Mouse (Mus musculus) heart, adult 11 months (tissue): ENCODE measurements at regions not wholly inside any gene's neighbourhood (a gene's known extent, or its start where the extent isn't known, plus 50 kb on each side); places are given as distances from the start of the nearest gene placed in this dataset.

ENCODE experiments used
- DNase-seq: peaks from one replicate; pipeline ENCODE4 v3.0.0; 2022

DNA sequence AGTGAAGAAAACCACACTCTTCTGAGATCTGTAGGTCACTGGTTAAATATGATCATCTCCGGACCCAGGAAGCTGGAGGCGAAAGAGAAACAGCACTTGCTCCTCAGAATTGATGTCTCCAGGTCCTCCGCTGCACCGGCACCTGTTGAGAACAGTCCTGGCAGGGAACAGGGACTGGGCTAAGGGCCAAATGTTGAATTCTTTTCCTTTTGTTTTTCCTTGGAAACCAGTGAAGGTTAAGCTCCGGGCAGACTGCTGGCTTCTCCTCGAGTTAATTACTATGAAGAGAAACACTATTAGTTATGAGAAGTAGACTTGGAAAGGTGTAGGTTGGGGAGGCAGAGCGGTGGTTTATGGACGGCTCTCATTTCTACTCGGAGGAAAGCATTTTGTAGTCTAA lies 242.7 kb downstream of the Rngtt start:
- DNase-seq: peak; percentile 53

DNA sequence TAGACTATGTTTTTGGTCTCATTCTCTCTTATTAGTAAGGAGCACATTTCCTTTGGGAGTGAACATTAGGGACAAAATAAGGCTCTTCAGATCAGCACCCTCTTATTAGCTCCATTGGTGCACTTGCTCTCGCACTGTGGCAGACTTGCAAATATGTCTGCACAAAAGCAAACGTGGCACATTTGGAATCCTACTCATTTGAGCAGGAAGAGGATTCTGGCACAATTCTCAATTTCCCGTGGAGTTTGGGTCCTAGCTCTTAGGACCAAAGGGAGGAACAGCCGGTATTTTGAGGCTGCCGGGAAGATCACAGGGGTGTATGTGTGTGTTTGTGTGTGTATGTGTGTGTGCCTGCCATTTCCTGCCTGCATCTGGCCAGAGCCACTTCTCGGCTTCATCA lies 244.5 kb downstream of the Rngtt start:
- DNase-seq: peak; percentile 27

DNA sequence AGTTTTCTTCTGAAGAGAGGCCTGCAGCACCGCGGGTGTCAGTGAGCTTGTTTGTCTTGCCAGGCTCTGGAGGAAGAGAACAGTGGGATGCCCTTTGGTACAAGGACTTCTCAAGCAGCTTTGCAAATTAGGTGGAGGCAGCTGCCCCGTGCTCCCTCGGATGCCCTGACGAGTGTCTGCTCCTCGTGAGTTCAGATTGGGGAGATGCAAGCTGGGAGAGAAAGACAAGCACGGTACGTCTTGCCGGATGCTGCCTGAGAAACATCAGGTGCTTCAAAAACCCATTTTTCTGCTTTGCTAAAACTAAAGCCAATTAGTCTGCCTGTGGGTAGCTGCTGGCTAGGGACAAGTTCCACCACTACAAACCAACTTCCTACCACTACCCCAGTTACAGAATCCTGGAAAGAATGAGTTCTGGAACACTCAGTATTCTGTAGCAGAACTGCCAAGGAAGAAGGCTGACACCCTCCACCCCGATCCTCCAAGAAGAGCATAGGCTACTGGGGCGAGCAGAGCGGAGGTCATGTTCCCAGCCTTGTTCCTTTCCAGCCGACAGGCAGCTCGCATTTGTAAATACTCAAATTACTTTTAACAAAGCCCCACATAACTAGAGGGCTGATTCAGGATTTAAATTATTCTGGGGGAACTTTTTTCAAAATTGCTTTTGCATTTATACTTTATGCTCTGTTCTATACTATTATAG lies 245.3 kb downstream of the Rngtt start:
- DNase-seq: peak; percentile 83

DNA sequence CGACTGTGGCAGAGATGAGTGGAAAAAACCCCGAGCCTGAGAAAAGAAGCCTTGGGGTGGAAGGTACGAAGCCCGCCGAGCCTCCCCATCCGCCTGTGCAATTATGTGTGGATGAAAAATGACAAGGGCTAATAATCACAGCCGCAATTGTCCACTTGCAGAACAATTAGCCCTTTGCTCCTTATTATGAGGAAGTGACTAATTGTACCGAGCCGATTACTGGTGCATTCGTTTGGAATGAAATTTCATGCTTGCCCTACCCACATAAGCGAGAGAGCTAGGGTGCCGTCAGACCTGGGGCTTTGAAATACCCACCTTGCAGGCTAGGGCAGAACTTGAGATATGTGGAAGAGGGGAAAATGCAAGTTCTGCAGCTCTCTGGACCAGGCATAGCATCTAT lies 245.9 kb downstream of the Rngtt start:
- peak; percentile 40 for DNase-seq

DNA sequence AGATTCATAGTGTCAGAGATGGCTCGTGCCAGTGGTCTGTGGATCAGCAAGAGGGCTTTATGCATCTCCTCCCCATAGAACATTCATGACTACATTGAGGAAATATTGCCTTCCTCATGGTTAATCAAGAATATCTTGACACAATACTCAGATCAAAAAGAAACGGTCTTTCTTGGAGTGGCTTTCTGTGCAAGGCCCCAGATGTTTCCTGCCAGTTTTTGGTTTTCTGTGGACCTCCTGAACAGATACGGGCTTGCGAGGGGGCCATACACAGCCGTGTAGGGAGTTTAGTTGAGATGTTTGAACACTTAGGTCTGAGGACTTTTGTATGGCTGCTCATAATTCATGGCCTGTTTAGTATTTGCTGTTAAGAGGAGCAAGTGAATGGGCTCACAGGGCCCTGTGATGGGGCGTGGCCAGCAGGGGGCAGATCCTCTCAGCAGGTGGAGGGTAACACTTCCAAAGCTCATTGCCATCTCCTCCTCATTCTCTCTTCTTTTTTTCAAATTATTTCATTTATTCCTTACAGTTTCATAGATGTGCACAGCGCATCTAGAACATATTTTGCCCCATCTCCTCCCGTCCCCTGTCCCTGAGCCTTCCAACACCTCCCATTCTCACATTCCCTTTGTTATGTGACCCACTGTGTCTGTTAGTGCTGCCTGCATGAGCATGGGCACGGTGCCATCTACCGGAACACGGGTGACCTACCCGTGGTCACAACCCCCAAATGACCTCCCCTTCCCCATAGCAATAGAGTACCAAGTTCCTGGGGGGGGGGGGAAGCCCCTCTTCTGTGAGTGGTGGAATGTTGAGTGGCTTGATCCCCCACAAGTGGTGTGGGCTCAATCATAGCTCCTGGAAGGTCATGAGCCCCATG lies 246.8 kb downstream of the Rngtt start:
- DNase-seq: peak; percentile 72

DNA sequence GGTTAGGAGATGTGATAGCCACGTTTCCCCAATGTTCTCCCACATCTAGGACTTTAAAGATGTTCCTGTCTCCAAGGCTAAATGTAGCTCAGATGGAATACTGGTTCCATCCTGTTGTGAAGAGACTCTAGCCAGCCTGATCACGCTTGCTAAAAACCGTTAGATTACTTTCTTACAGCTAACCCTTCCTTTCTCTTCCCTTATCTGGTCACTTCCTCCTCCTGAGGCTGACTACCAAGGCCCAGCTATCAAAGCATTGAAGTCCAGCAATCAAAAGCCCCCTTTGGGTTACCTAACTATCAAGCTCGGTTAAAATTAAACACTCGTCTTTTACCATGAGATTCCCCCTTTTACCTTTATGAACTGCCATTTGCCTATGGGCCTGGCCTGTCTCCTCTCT lies 260.2 kb downstream of the Rngtt start:
- peak; percentile 70 for DNase-seq

DNA sequence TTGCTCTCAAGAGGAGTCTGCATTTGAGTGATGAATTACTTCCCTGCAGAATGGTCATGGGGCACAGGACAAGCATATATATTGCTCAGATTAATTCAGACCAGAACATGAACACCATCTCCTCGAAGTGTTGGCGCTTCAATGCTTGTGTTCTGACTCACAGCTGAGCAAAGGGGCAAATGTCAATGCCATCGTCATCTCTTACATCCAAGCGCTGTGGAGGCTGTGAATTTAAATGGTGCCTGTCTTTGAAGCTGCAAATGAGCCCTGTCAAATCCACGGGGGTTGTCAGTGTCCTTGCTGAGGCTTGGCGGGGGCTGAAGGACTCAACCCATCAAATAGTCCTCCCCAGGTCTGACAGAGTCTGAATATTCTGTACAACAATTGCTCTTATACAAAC lies 261.2 kb downstream of the Rngtt start:
- DNase-seq: peak; percentile 76

DNA sequence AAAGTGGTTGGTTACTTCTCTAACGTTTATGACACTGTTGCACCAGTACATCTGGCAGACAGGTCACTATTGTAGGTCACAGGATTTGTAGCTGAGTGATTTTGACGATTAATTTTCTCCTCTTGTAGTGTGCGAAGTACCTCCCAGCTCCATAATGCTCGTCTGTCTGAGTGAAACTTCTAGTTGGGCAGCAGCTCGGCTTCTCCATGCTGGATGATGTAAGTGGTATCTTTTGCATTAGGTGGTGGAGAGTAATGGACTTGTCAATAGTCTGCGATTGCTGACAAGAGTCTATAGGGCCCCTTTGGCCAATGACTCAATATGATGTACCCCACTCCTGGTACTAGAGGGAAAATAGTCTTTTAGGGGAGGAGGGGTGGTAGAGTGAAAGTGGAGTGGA lies 267.5 kb downstream of the Rngtt start:
- DNase-seq: peak; percentile 69

DNA sequence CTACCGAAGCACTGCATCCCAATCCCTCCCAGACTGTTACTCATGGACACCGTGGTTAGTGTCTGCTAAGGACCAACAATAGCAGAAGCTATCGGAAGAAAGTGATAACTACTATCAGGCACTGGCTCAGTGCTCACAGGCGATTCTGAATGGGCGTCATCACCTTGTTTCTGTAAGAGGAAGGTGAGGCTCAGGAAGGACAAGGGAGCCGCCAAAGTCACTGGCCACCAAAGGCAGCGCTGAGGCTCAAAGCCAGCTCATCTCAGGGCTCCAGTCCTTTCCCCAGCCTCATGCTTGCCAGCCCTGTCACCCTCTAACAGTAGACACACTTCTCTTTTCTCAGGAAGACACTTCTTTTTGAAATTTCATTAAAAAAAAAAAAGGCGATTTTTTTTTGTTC lies 270.4 kb downstream of the Rngtt start:
- DNase-seq: peak; percentile 65

DNA sequence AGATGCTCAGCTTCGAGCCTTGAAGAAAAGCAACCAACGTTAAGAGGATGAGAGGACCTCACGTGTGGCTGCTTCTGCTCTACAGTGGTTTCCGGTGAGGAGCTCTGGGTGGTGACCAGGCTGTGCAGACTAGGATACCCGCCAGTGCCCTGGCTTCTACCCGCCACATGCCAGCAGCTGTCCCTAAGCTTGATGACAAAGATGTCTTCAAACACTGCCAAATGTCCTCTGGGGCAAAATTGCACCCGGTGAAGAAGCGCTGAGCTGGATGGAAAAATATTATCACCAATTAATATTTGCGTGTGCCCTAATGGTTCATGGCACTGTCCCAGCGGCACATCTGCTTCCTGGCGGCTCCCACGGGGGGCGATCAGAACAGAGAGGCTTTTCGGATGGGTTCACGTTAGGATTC lies 271.1 kb downstream of the Rngtt start:
- DNase-seq: peak; percentile 79

DNA sequence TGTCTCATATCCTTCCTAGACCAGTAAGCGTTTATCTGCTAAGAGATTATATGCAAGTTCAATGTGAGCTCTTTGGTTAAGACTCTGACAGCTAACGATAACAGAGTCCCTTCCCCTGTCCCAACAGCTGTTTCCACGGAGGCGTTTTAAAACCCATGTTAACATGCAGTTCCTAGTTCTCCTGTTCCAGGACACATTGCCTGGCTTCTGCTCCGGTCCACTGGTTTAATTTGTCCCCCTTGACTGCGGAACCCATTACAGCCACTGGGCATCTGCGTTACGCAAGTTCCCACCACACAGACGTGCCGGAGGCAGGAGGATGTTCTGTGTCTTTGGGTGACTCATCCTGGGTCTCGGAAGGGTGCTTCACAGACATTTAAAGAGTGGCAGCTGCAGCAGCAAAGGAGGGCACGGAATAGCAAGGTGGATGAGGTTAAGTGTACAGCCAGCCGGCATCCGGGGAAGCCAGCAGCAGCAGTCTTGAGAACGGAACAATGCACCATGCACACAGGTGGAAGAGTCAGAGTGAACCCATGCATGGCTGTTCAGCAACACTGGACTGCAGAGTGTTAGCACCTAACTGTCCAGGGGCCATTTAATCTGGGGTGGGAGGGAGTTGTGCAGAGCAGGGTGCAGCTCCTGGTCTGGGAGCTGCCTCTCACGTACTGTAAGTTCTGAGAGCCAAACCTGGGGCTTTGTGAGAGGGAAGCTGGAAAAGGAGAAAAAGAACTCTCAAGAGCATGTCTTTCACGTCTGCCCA lies 271.8 kb downstream of the Rngtt start:
- DNase-seq: peak; percentile 86

DNA sequence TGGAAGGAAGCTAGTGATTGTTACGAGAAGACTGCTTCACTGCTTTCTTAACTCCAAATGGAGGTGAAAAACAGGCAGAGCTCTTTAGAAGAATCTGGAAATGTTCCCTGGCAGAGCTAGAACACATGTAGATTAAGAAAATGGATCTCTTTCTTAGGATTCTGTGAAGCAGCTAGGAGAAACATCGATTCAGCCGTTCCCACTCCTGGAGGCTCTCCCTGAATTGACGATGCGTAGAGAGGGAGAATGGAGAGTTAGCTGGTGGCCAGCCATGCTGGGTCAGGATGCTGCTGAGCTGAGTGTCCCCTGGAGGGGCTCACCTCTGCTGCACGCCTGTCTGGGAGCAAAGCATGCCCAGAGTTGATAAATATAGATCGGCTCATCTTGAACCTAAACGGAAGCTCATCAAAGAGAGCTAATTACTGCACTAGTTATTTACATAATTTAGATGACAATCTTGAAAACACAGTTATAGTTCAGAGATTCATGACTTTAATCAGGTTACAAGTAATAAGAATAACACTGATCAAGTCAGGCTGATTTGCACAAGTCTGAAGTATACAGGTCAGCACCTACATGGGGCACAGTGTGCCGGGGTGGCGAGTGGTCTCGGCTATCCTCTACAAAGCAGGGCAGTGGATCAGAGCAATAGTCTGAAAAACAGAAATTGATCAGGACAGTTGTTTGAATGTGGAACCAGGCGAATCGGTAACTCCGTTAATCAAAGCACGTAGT lies 273.0 kb downstream of the Rngtt start:
- DNase-seq: peak; percentile 64

DNA sequence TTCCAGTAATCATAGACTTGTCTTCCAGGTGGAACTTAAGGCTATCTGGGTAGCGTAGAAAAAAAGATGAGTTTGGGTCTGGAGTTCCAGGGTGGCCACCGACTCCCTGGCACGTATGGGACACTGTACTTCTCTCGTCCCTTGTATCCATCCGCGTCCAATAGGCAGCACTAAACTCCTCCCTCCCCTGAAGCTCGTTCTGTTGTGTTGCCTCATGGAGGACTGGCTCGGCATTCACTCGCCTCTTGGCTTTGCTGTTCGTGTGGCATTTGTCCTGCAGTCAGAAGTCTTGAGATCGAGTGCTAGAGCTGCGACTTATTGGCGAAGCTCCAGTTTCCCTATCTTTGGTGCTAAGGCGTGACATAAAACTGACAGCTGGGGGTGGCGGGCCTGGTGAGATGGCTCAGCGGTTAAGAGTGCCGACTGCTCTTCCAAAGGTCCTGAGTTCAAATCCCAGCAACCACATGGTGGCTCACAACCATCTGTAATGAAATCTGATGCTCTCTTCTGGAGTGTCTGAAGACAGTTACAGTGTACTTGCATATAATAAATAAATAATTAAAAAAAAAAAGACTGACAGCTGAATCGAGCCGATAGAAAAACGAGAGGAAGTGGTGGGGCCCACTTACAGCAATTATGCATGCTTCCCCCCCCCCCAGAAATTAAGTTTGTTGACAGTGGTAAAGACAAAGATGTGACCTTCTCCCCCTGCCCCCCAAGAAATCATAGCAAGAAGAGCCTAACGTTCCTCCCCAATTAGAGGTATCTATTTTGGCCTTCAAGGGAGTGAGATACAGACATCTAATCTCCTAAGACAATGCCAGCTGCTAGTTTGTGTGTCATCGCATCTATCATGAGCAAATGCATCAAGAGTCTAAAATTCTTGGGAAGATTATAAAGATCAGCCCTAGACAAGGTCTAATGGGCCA lies 274.1 kb downstream of the Rngtt start:
- peak; percentile 65 for DNase-seq

DNA sequence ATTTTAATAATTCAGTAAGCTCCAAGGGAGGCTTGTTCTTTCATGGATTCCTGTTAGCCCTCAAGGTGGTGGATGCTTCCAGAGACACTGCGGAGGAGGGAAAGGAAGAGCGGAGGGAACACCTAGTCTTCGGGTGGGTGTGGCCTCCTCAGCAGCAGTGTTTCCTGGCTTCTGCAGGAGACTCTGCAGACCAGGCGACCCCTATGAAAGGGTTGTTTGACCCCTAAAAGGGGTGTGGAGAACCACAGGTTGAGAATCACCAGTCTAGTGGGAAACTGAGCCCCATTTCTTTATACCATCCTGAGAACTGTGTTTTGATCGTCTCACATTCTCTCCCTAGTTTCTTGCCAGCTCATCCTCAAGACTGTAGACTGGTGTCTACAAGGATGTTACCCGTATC lies 275.7 kb downstream of the Rngtt start:
- DNase-seq: peak; percentile 76

DNA sequence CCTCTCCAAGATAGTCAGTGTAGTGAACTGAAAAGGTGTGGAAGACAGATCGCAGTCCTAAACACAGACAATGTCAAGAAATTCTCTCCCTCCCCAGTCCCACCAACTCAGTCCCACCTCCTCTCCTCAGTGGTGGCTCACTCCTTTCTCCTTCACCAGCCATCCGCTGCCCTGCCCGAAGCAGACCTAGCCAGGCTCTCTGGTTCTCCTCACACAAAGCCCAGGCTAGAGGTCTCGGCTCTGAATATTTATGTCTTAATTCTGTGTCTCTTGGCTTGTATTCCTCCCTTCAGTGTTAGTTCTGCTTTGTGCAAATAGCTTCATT lies 276.1 kb downstream of the Rngtt start:
- no peak for DNase-seq

DNA sequence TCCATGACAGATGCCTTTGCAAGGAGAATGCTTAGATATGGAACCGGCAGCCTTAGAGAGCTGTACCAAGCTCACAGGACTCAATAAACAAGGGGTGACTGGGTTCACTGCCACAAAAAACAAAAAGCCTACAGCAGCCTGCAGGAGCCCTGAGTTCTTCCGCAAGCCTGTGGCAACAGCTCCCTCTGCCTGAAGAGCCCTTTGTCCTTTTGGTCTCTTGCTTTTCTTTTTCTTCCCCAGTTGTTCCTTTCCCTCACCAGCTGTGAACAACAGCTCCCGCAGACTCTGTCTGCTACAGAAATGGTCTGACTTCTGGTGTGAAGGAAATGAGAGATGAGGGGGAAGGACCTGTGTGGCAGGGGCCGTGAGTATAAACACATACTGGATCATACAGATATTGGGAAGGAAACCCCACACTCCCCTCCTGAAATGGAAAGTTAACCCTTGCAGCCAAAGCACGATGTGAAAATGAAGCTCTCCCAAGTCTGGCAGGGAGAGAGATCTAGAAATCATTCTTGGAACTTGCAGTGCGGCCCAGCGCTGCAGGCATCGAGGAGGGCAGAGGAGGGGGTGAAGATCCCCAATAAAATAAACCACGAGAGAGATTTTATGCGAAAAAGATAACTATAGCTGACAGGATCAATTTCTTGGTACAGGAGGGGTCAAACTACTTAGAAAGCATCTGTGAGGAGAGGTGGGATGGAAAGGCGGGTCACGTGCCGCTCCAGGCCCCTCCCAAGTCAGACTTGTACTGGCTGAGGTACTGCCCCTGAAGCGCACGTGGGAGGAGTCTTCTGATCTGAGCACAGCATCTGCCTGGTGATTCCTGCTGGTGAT lies 276.7 kb downstream of the Rngtt start:
- DNase-seq: peak; percentile 92

DNA sequence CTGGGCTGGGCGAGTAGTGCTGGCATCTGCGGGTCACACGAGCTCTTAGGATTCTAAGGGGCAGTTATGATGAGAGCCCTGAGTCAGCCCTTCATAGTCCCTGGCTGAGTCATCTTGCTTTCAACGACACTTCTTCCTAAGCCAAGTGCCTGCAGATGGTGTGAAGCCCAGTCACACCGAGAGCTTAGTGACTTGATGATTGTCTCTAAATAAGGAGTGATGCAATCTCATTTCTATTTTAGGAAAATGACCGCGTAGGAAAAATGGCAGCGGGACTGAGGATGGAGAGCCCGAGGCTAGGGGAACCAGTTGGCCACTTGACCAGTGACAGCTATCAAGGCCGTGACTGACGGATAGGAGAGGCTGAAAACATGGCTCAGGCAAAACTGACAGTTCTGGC lies 277.6 kb downstream of the Rngtt start:
- peak; percentile 95 for DNase-seq

DNA sequence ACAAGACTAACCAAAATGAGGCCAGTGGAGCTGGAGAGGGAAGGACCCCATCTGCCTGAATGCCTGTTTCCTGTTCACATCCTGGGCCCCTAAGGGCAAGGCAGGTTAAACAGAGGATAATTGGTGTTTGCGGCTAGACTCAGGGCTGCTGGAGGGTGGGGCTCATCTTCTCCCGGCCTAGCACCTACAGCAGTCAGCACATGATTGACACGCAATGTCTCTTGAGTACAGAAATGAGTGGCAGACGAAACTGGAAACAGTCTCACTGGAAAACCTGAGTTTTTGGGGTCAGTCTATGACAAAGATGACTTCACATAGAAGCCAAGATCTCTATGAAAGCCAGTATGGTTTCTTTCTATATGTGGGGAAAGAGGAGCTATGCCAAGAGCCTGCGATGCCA lies 278.0 kb downstream of the Rngtt start:
- DNase-seq: no peak

DNA sequence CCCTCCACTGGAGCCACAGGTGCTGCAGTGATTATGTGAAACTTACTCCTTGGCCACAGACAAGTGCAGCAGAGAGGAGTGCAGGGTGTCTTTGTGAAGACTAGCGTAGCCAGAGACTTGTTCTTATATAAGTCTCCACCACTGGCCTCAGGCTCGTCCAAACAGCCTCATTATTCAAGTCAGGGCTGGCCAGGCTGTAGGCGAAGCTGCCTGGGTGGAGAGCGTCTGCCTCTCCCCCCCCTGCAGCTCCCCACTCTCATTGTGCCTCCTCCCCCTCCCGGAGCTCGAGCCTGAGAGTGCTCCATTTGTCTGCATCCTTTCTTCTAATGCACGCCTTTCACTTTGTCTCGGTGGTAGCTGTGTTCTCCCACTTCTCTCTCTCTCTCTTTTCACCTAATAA lies 279.1 kb downstream of the Rngtt start:
- DNase-seq: peak; percentile 48

DNA sequence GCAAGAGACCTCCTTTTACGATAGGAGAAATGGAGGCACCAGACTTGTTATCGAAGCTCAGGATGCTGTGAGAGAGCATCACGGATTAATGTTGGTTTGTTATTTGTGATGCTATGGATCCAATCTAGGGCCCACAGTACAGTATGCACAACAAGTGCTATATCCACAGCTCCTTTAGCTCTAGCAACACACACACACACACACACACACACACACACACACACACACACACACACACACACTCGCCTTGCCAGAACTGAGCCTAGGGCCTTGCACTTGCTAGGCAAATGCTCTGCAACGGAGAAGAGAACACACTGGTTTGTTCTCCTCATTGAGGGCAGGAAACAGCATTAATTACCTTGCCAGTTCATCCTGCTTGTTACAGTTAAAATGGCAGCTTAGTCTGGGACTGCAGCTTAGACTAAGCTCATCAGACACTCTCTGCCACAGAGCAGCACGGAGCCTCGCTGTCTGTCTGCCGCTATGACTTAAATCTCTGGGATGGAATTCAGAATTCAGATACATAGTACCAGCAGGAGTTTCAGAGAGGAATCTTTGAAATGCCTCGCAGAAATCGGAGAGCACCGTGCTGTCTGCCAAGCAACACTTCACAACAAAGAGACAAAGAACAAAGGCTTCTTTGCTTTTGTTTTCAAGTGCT lies 285.0 kb downstream of the Rngtt start:
- DNase-seq: peak; percentile 23
